Mouse (Mus musculus) embryonic facial prominence, embryonic 14.5 days (tissue): ENCODE results near the gene Ss18l2. TPM values are rescaled to one million over a fixed set of nuclear protein-coding genes. Genes with fewer than 3 reads are reported as not detected.
A peak's percentile ranks its signal among the peaks of the same experiment; 100 is the strongest.

Source experiments
- ATAC-seq: fragments of 200-750 bp; cut with Nextera tagmentation; 2 replicates; pipeline ENCODE4 v1.8.0; 2017; ENCODE audit warnings: low read depth, moderate number of reproducible peaks, moderate TSS enrichment
- DNase-seq: peaks from one replicate; pipeline ENCODE4 v3.0.0-alpha.2; 2015; ENCODE audit warnings: low spot score
- H3K27ac ChIP-seq: fragments of 300-500 bp; sonication (generic); replicated peaks from 2 replicates; pipeline ENCODE4 v1.5.1; 2014; ENCODE audit warnings: low read depth, mild to moderate bottlenecking, low read length, moderate library complexity
- H3K27me3 ChIP-seq: fragments of 300-500 bp; sonication (generic); replicated peaks from 2 replicates; pipeline ENCODE4 v1.6.1; 2014; ENCODE audit warnings: low read length; ENCODE audit not compliant: control insufficient read depth, insufficient read depth
- H3K36me3 ChIP-seq: fragments of 300-500 bp; sonication (generic); 2 replicates; pipeline ENCODE4 v1.6.1; 2014; ENCODE audit warnings: low read length, mixed read lengths; ENCODE audit not compliant: control insufficient read depth, insufficient read depth
- H3K4me1 ChIP-seq: fragments of 300-500 bp; sonication (generic); 2 replicates; pipeline ENCODE4 v1.6.1; 2014; ENCODE audit warnings: antibody characterized with exemption, low read length; ENCODE audit not compliant: control insufficient read depth, insufficient read depth
- H3K4me2 ChIP-seq: fragments of 300-500 bp; sonication (generic); 2 replicates; pipeline ENCODE4 v1.6.1; 2014; ENCODE audit warnings: low read depth, mild to moderate bottlenecking, low read length, moderate library complexity, mixed read lengths
- H3K4me3 ChIP-seq: fragments of 300-500 bp; sonication (generic); 2 replicates; pipeline ENCODE4 v1.5.1; 2014; ENCODE audit warnings: low read depth, mild to moderate bottlenecking, low read length
- H3K9ac ChIP-seq: fragments of 300-500 bp; sonication (generic); 2 replicates; pipeline ENCODE4 v1.6.1; 2014; ENCODE audit warnings: low read depth, mild to moderate bottlenecking, low read length, moderate library complexity, mixed read lengths
- H3K9me3 ChIP-seq: fragments of 300-500 bp; sonication (generic); 2 replicates; pipeline ENCODE4 v1.6.1; 2016; ENCODE audit warnings: low read length; ENCODE audit not compliant: control insufficient read depth
- WGBS: fragments of 180-500 bp; shearing (Covaris S2); extraction: QIAGEN DNeasy Blood & Tissue Kit; methylation state at CpG from one replicate; pipeline ENCODE4 v1.1.7; 2014; 5-methylcytosine and 5-hydroxymethylcytosine counted together
- polyA plus RNA-seq: library from polyadenylated mRNA; unstranded; fragments of >200 nt; fragmentation: Nextera tagmentation; extraction: Ambion mirVana; gene quantifications from 2 replicates; pipeline ENCODE4 v1.2.1, GENCODE M21; 2014

Gene Ss18l2
- 149 and 159 TPM in 2 replicates for polyA plus RNA-seq

GRCm38 (mm10) chr9:121709898-121710583, at the start of gene Ss18l2:
TSS of gene Ss18l2 (plus strand) at chr9:121710329.
- peak within 1 kb of the TSS; percentile 83 for H3K4me2 ChIP-seq
- ATAC-seq, result peak; percentile 98
- H3K9me3 ChIP-seq, result no peaks in the 10 kb centered on the region
- DNase-seq, result peak; percentile 100
- peaks cover 11% of the 10 kb centered on the region; the same call in 1 of the 2 replicates for H3K36me3 ChIP-seq
- peak within 1 kb of the TSS; percentile 80 for H3K4me3 ChIP-seq
- peak within 1 kb of the TSS; percentile 93 for H3K27ac ChIP-seq
- H3K4me1 ChIP-seq, result peaks cover 13% of the 10 kb centered on the region
- WGBS, result 5% methylated on average over 37 of the region's 37 CpGs
- no peaks in the 10 kb centered on the region for H3K27me3 ChIP-seq
- peak within 1 kb of the TSS; percentile 89 for H3K9ac ChIP-seq

DNA sequence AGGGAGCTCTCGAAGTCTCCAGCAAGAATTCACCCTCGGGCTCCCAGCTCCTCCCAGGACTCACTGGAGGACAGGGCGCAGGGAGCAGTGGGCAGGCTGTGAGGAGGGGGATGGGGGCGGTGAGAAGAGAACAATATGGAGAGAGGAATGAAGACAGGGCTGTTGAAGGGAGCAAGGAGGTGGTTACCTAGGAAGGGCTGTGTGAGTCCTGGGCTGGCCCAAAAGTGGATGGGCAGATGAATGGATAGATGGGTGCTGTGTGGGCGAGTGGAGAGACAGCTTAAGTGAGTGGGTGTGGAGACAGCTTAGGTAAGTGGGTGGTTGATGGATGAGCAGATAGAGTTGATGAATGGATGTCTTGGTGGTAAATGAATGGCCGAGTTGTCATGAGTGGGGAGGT, 46.7 kb upstream of the Ss18l2 start:
- Histone ChIP-seq H3K27me3 (peaks cover 9% of the 10 kb centered on the region; the same call in 1 of the 2 replicates), H3K9ac (no peak overlapping the region)

DNA sequence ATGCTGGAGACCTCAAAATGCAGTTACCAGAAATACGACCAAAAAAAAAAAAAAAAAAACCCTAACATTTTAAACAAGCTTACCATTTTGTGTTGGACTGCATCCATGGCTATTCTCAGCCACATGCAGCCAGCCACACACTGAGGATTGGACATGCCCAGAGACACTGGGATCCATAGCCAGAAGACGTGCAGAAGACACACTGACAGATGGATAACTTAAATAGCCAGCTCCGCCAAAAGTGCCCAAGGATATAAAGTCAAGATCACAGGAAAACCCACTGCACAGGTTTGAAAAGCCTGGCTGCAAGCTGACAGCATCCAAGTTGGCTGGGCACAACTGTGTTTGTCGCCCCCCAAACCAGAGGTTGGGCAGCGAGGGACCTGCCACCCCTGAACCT, 46.0 kb upstream of the Ss18l2 start:
- ATAC-seq, result no peak
- Histone ChIP-seq H3K27me3 (peaks cover 15% of the 10 kb centered on the region), H3K4me1 (no peaks in the 10 kb centered on the region), H3K4me3 (no peak overlapping the region), H3K4me2 (no peak overlapping the region), H3K27ac (no peak overlapping the region), H3K36me3 (no peaks in the 10 kb centered on the region), H3K9ac (no peak overlapping the region), H3K9me3 (no peaks in the 10 kb centered on the region)
- no peak for DNase-seq
- WGBS, result 74% methylated on average over 5 of the region's 5 CpGs

More for the DNA sequence above, 46.7 kb upstream of the Ss18l2 start:
- no peaks in the 10 kb centered on the region for H3K36me3 ChIP-seq
- H3K4me3 ChIP-seq, result no peak overlapping the region
- WGBS, result 70% methylated on average over 6 of the region's 6 CpGs
- no peaks in the 10 kb centered on the region for H3K4me1 ChIP-seq
- ATAC-seq (no peak), DNase-seq (no peak)
- no peaks in the 10 kb centered on the region for H3K9me3 ChIP-seq
- no peak overlapping the region for H3K4me2 ChIP-seq
- H3K27ac ChIP-seq, result no peak overlapping the region

DNA sequence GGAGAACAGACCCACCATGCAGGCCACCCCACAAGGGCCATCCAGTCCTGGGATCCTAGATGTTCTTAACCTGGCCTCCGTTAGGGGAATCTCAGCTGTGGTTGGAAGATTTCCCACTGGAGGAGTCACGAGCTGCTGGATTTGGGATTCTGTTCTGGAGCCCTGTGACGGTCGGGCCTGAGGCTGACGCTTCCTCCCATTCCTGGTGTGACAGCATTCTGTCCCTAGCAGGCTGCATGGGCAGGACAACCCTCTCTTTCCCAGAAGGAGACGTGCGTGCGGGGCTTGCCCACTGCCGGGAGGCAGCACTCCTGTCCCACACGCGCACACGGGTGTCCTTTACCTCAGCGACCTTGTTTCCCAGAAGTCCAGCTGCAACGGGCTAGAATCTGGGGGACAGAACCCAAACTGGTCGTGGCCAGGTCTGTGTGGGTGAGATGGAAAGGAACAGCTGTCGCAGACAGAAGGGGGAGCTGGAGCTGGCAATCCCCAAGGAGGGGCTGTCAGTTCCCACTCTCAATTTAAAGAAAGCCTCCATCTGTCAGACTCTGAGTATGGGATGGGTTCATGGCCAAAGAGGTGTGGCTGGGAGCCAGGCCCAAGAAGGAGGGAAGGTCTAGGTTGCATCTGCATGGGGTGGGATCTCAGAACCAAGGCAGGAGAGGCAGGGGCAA, 43.0 kb upstream of the Ss18l2 start:
- no peaks in the 10 kb centered on the region for H3K36me3 ChIP-seq
- ATAC-seq (peak; percentile 56), DNase-seq (peak; percentile 46)
- no peak overlapping the region for H3K9ac ChIP-seq
- no peak overlapping the region for H3K4me2 ChIP-seq
- 64% methylated on average over 16 of the region's 16 CpGs for WGBS
- H3K27me3 ChIP-seq, result peaks cover 36% of the 10 kb centered on the region
- no peaks in the 10 kb centered on the region for H3K9me3 ChIP-seq
- H3K4me3 ChIP-seq, result no peak overlapping the region
- no peak overlapping the region for H3K27ac ChIP-seq
- H3K4me1 ChIP-seq, result peaks cover 4% of the 10 kb centered on the region; the same call in 1 of the 2 replicates

DNA sequence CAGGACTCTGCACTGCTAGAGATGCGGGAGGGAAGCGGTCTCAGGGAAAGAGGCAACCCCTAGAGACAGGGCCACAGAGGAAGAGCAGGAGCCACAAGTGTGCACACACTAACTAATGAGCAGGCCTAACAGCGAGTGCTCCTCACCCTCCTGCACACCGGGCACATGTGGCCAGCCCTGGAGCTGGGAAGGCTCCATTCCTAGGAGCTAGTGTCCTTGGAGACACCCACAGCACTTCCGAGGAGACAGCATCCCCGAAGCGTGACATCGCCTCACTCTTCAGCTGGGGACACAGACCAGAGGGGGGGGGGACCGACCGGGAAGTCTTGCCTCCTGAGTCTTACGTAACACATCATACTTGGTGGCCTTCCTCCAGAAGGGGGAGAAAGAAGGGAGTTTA, 42.3 kb upstream of the Ss18l2 start:
- DNase-seq (no peak), ATAC-seq (peak; percentile 24; the same call in 1 of the 2 replicates)

DNA sequence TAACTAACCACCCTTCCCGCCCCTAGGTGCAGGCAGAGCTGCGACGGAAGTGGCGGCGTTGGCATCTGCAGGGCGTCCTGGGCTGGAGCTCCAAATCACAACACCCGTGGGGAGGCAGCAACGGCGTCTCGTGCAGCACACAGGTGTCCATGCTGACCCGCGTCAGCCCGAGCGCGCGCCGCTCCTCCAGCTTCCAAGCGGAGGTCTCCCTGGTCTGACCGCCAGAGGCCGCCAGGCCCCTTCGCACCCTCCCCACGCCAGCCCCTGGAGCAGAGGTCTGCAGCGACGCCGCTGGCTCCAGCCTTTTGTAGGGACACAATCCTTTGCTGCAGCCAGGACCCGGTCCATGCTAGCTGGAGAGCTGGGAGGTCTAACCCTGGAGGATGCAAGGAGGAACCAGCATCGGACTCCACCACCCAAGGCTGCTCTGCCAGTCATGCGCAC, 40.8 kb upstream of the Ss18l2 start:
- no peaks in the 10 kb centered on the region for H3K36me3 ChIP-seq
- peaks cover 36% of the 10 kb centered on the region for H3K27me3 ChIP-seq
- H3K9ac ChIP-seq, result peak overlapping the region; percentile 59
- H3K4me2 ChIP-seq, result peak overlapping the region; percentile 70
- peak; percentile 58 for ATAC-seq
- under 1% methylated on average over 28 of the region's 28 CpGs for WGBS
- H3K4me3 ChIP-seq, result peak overlapping the region; percentile 37
- no peaks in the 10 kb centered on the region for H3K9me3 ChIP-seq
- H3K27ac ChIP-seq, result no peak overlapping the region
- peak; percentile 64 for DNase-seq
- peaks cover 4% of the 10 kb centered on the region; the same call in 1 of the 2 replicates for H3K4me1 ChIP-seq

More for the DNA sequence above, 42.3 kb upstream of the Ss18l2 start:
- peaks cover 36% of the 10 kb centered on the region for H3K27me3 ChIP-seq
- peaks cover 4% of the 10 kb centered on the region; the same call in 1 of the 2 replicates for H3K4me1 ChIP-seq
- 64% methylated on average over 5 of the region's 11 CpGs for WGBS
- H3K27ac ChIP-seq, result no peak overlapping the region
- no peak overlapping the region for H3K4me2 ChIP-seq
- no peak overlapping the region for H3K4me3 ChIP-seq
- no peak overlapping the region for H3K9ac ChIP-seq
- no peaks in the 10 kb centered on the region for H3K9me3 ChIP-seq
- no peaks in the 10 kb centered on the region for H3K36me3 ChIP-seq

- peak; percentile 61 for DNase-seq
- Histone ChIP-seq H3K4me3 (no peak overlapping the region), H3K36me3 (no peaks in the 10 kb centered on the region), H3K4me2 (no peak overlapping the region), H3K4me1 (peaks cover 4% of the 10 kb centered on the region; the same call in 1 of the 2 replicates), H3K27ac (no peak overlapping the region), H3K27me3 (peaks cover 36% of the 10 kb centered on the region), H3K9me3 (no peaks in the 10 kb centered on the region), H3K9ac (no peak overlapping the region)
- WGBS, result 22% methylated on average over 7 of the region's 7 CpGs
- no peak for ATAC-seq
Measured at GRCm38 (mm10) chr9:121671300-121671699, 38.8 kb upstream of the Ss18l2 start.

DNA sequence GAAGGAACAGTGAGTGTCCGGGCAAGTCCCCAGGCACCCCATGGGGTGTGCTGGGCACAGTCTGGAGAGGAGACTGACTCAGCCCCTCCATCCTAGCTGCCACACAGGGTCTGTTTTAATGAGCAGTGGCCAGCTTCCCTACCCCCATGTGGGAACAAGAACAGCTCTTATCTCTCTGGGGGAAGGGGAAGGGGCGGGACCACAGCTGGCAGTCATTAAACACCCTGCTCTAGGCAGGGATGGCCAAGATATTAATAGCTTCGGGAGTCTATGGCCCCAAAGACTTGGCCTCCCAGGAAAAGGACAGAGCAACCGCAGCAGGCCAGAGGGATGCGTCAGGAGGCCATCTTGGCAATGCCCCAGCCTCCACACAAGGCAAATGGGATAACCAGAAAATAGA, 37.8 kb upstream of the Ss18l2 start:
- no peak overlapping the region for H3K9ac ChIP-seq
- H3K4me1 ChIP-seq, result peaks cover 4% of the 10 kb centered on the region; the same call in 1 of the 2 replicates
- H3K36me3 ChIP-seq, result no peaks in the 10 kb centered on the region
- peaks cover 36% of the 10 kb centered on the region for H3K27me3 ChIP-seq
- DNase-seq (peak; percentile 28), ATAC-seq (no peak)
- WGBS, result 62% methylated on average over 5 of the region's 5 CpGs
- no peak overlapping the region for H3K4me3 ChIP-seq
- no peak overlapping the region for H3K4me2 ChIP-seq
- H3K27ac ChIP-seq, result no peak overlapping the region
- no peaks in the 10 kb centered on the region for H3K9me3 ChIP-seq
